Mouse (Mus musculus) forebrain, embryonic 15.5 days (tissue): ENCODE measurements around the gene Ctnnd2. TPM values are rescaled to one million over a fixed set of nuclear protein-coding genes. Genes with fewer than 3 reads are reported as not detected.

ENCODE experiments used
- ATAC-seq: fragments of 200-750 bp; cut with Nextera tagmentation; replicated peaks from 2 replicates; pipeline ENCODE4 v1.8.0; 2017; ENCODE audit warnings: mild to moderate bottlenecking, moderate TSS enrichment, moderate library complexity
- H3K27ac ChIP-seq: fragments of 300-500 bp; sonication (generic); replicated peaks from 2 replicates; pipeline ENCODE4 v1.5.1; 2015; ENCODE audit warnings: mild to moderate bottlenecking, inconsistent platforms
- H3K27me3 ChIP-seq: fragments of 300-500 bp; sonication (generic); 2 replicates; pipeline ENCODE4 v1.6.1; 2015; ENCODE audit warnings: inconsistent platforms
- H3K36me3 ChIP-seq: fragments of 300-500 bp; sonication (generic); 2 replicates; pipeline ENCODE4 v1.6.1; 2015; ENCODE audit warnings: mild to moderate bottlenecking, inconsistent platforms
- H3K4me1 ChIP-seq: fragments of 300-500 bp; sonication (generic); 2 replicates; pipeline ENCODE4 v1.6.1; 2015; ENCODE audit warnings: inconsistent platforms
- H3K4me2 ChIP-seq: fragments of 300-500 bp; sonication (generic); replicated peaks from 2 replicates; pipeline ENCODE4 v1.6.1; 2015; ENCODE audit warnings: mild to moderate bottlenecking, inconsistent platforms
- H3K4me3 ChIP-seq: fragments of 300-500 bp; sonication (generic); 2 replicates; pipeline ENCODE4 v1.5.1; 2015; ENCODE audit warnings: mild to moderate bottlenecking, inconsistent platforms
- H3K9ac ChIP-seq: fragments of 300-500 bp; sonication (generic); replicated peaks from 2 replicates; pipeline ENCODE4 v1.6.1; 2015; ENCODE audit warnings: mild to moderate bottlenecking, inconsistent platforms
- H3K9me3 ChIP-seq: fragments of 300-500 bp; sonication (generic); 2 replicates; pipeline ENCODE4 v1.6.1; 2016; ENCODE audit warnings: inconsistent platforms
- WGBS: fragments of 180-500 bp; shearing (Covaris S2); methylation state at CpG from one replicate; pipeline ENCODE4 v1.1.7; 2015; ENCODE audit warnings: mixed read lengths; 5-methylcytosine and 5-hydroxymethylcytosine counted together
- polyA plus RNA-seq: library from polyadenylated mRNA; unstranded; fragments of >200 nt; fragmentation: Nextera tagmentation; extraction: Ambion mirVana; gene quantifications from 2 replicates; pipeline ENCODE4 v1.2.1, GENCODE M21; 2015

The Ctnnd2 gene
- polyA plus RNA-seq, 1 experiment from 2014 or later: 83.6 TPM

GRCm38 (mm10) chr15:30891986-30892385 lies 719.6 kb downstream of the Ctnnd2 start:
- WGBS: 62% methylated on average over 4 of the region's 4 CpGs
- no peak for ATAC-seq
- H3K27me3 ChIP-seq: no peaks in the 10 kb centered on the region
- no peak overlapping the region for H3K4me3 ChIP-seq
- H3K9me3 ChIP-seq: no peaks in the 10 kb centered on the region
- no peak overlapping the region for H3K27ac ChIP-seq
- H3K9ac ChIP-seq: no peak overlapping the region
- no peaks in the 10 kb centered on the region for H3K4me1 ChIP-seq
- H3K36me3 ChIP-seq: peaks cover 3% of the 10 kb centered on the region; the same call in 1 of the 2 replicates
- H3K4me2 ChIP-seq: no peak overlapping the region

GRCm38 (mm10) chr15:30895063-30895462 lies 722.7 kb downstream of the Ctnnd2 start:
- ATAC-seq: peak; percentile 66
- Histone ChIP-seq H3K9me3 (no peaks in the 10 kb centered on the region), H3K4me1 (no peaks in the 10 kb centered on the region), H3K9ac (no peak overlapping the region), H3K27ac (no peak overlapping the region), H3K4me3 (no peak overlapping the region), H3K36me3 (no peaks in the 10 kb centered on the region), H3K27me3 (no peaks in the 10 kb centered on the region), H3K4me2 (no peak overlapping the region)
- 75% methylated on average over 5 of the region's 5 CpGs for WGBS

GRCm38 (mm10) chr15:30897342-30897741 lies 724.9 kb downstream of the Ctnnd2 start:
- no peaks in the 10 kb centered on the region for H3K4me1 ChIP-seq
- no peak overlapping the region for H3K9ac ChIP-seq
- H3K9me3 ChIP-seq: no peaks in the 10 kb centered on the region
- no peak overlapping the region for H3K4me3 ChIP-seq
- ATAC-seq: no peak
- no peak overlapping the region for H3K27ac ChIP-seq
- no peaks in the 10 kb centered on the region for H3K27me3 ChIP-seq
- H3K4me2 ChIP-seq: no peak overlapping the region
- 89% methylated on average over 8 of the region's 8 CpGs for WGBS
- no peaks in the 10 kb centered on the region for H3K36me3 ChIP-seq

- no peak overlapping the region for H3K4me2 ChIP-seq
- H3K27me3 ChIP-seq: no peaks in the 10 kb centered on the region
- no peaks in the 10 kb centered on the region for H3K4me1 ChIP-seq
- no peak for ATAC-seq
- no peaks in the 10 kb centered on the region; the same call in 1 of the 2 replicates for H3K36me3 ChIP-seq
- no peak overlapping the region for H3K27ac ChIP-seq
- H3K9me3 ChIP-seq: no peaks in the 10 kb centered on the region
- 2% methylated on average over 2 of the region's 2 CpGs for WGBS
- no peak overlapping the region for H3K9ac ChIP-seq
- H3K4me3 ChIP-seq: no peak overlapping the region
These were observed 735.6 kb downstream of the Ctnnd2 start for GRCm38 (mm10) chr15:30908027-30908426.

GRCm38 (mm10) chr15:30913360-30913759 lies 741.0 kb downstream of the Ctnnd2 start:
- H3K27ac ChIP-seq: no peak overlapping the region
- H3K4me1 ChIP-seq: no peaks in the 10 kb centered on the region
- no peaks in the 10 kb centered on the region for H3K36me3 ChIP-seq
- ATAC-seq: no peak
- no peak overlapping the region for H3K9ac ChIP-seq
- no peaks in the 10 kb centered on the region for H3K9me3 ChIP-seq
- no peak overlapping the region for H3K4me2 ChIP-seq
- H3K4me3 ChIP-seq: no peak overlapping the region
- WGBS: 84% methylated on average over 5 of the region's 5 CpGs
- H3K27me3 ChIP-seq: no peaks in the 10 kb centered on the region

GRCm38 (mm10) chr15:30925838-30926237 lies 753.4 kb downstream of the Ctnnd2 start:
- H3K4me1 ChIP-seq: no peaks in the 10 kb centered on the region
- no peaks in the 10 kb centered on the region for H3K27me3 ChIP-seq
- no peak overlapping the region for H3K4me3 ChIP-seq
- ATAC-seq: no peak
- 86% methylated on average over 5 of the region's 5 CpGs for WGBS
- H3K9me3 ChIP-seq: no peaks in the 10 kb centered on the region
- no peaks in the 10 kb centered on the region for H3K36me3 ChIP-seq
- no peak overlapping the region for H3K9ac ChIP-seq
- no peak overlapping the region for H3K4me2 ChIP-seq
- H3K27ac ChIP-seq: no peak overlapping the region

GRCm38 (mm10) chr15:30927632-30928031 lies 755.2 kb downstream of the Ctnnd2 start:
- H3K36me3 ChIP-seq: no peaks in the 10 kb centered on the region
- no peak overlapping the region for H3K4me2 ChIP-seq
- H3K27me3 ChIP-seq: no peaks in the 10 kb centered on the region
- no peaks in the 10 kb centered on the region for H3K9me3 ChIP-seq
- H3K9ac ChIP-seq: no peak overlapping the region
- no peak overlapping the region for H3K27ac ChIP-seq
- no peaks in the 10 kb centered on the region for H3K4me1 ChIP-seq
- no peak overlapping the region for H3K4me3 ChIP-seq
- WGBS: 52% methylated on average over 7 of the region's 7 CpGs
- ATAC-seq: no peak

GRCm38 (mm10) chr15:30931906-30932305 lies 759.5 kb downstream of the Ctnnd2 start:
- no peaks in the 10 kb centered on the region; the same call in 1 of the 2 replicates for H3K36me3 ChIP-seq
- no peak overlapping the region for H3K4me3 ChIP-seq
- ATAC-seq: no peak
- no peak overlapping the region for H3K27ac ChIP-seq
- no peak overlapping the region for H3K4me2 ChIP-seq
- no peaks in the 10 kb centered on the region for H3K27me3 ChIP-seq
- no peaks in the 10 kb centered on the region for H3K9me3 ChIP-seq
- no peak overlapping the region for H3K9ac ChIP-seq
- whole genome bisulfite sequencing: 92% methylated on average over 5 of the region's 5 CpGs
- no peaks in the 10 kb centered on the region for H3K4me1 ChIP-seq

GRCm38 (mm10) chr15:30945863-30946262 lies 773.5 kb downstream of the Ctnnd2 start:
- no peaks in the 10 kb centered on the region for H3K36me3 ChIP-seq
- 77% methylated on average over 1 of the region's 1 CpGs for WGBS
- no peaks in the 10 kb centered on the region for H3K9me3 ChIP-seq
- H3K27me3 ChIP-seq: no peaks in the 10 kb centered on the region
- H3K27ac ChIP-seq: no peak overlapping the region
- no peak overlapping the region for H3K4me2 ChIP-seq
- no peak overlapping the region for H3K4me3 ChIP-seq
- ATAC-seq: no peak
- H3K9ac ChIP-seq: no peak overlapping the region
- no peaks in the 10 kb centered on the region for H3K4me1 ChIP-seq

GRCm38 (mm10) chr15:30958513-30958912 lies 786.1 kb downstream of the Ctnnd2 start:
- 81% methylated on average over 4 of the region's 4 CpGs for WGBS
- no peak overlapping the region for H3K4me2 ChIP-seq
- no peak overlapping the region for H3K9ac ChIP-seq
- no peak overlapping the region for H3K27ac ChIP-seq
- no peaks in the 10 kb centered on the region for H3K9me3 ChIP-seq
- no peaks in the 10 kb centered on the region for H3K36me3 ChIP-seq
- no peaks in the 10 kb centered on the region for H3K4me1 ChIP-seq
- no peaks in the 10 kb centered on the region for H3K27me3 ChIP-seq
- no peak overlapping the region for H3K4me3 ChIP-seq
- no peak for ATAC-seq

GRCm38 (mm10) chr15:30962421-30963160 lies 790.2 kb downstream of the Ctnnd2 start:
- 60% methylated on average over 8 of the region's 8 CpGs for WGBS
- no peak overlapping the region for H3K9ac ChIP-seq
- no peak overlapping the region for H3K4me3 ChIP-seq
- H3K36me3 ChIP-seq: 0 out of 2 replicates have a peak, but pooled peaks cover 7% of the 10 kb centered on the region
- no peaks in the 10 kb centered on the region for H3K4me1 ChIP-seq
- H3K27ac ChIP-seq: no peak overlapping the region
- H3K27me3 ChIP-seq: no peaks in the 10 kb centered on the region
- H3K4me2 ChIP-seq: no peak overlapping the region
- no peak for ATAC-seq
- no peaks in the 10 kb centered on the region for H3K9me3 ChIP-seq

- no peak overlapping the region for H3K27ac ChIP-seq
- ATAC-seq: no peak
- H3K36me3 ChIP-seq: 0 out of 2 replicates have a peak, but pooled peaks cover 7% of the 10 kb centered on the region
- H3K4me2 ChIP-seq: no peak overlapping the region
- no peak overlapping the region for H3K4me3 ChIP-seq
- WGBS: 92% methylated on average over 7 of the region's 7 CpGs
- H3K4me1 ChIP-seq: no peaks in the 10 kb centered on the region
- no peak overlapping the region for H3K9ac ChIP-seq
- H3K9me3 ChIP-seq: no peaks in the 10 kb centered on the region
- no peaks in the 10 kb centered on the region for H3K27me3 ChIP-seq
These were observed 791.7 kb downstream of the Ctnnd2 start for GRCm38 (mm10) chr15:30964046-30964445.
